Mouse (Mus musculus) lung, postnatal 36 days (tissue): ENCODE measurements at regions not wholly inside any gene's neighbourhood (a gene's known extent, or its start where the extent isn't known, plus 50 kb on each side); places are given as distances from the start of the nearest gene placed in this dataset.

Source experiments
- DNase-seq: peaks from one replicate; pipeline ENCODE4 v3.0.0; 2022; ENCODE audit warnings: mixed read lengths

- DNase-seq, result peak; percentile 67
Measured at GRCm38 (mm10) chr15:26469901-26470383, 161.1 kb downstream of the March11 start.

GRCm38 (mm10) chr15:26487378-26487777 lies 178.5 kb downstream of the March11 start:
- DNase-seq, result no peak
